Mouse (Mus musculus): ENCODE measurements around the gene Hmces. TPM values are rescaled to one million over a fixed set of nuclear protein-coding genes. Genes with fewer than 3 reads are reported as not detected.

The Hmces gene
- polyA plus RNA-seq (2012; rRNA removed; ENCODE audit: low replicate concordance), result 24.3 and 32.6 TPM in 2 replicates

GRCm38 (mm10) chr6:87913661-87914325, at the start of gene Hmces:
Hmces (plus strand) TSS chr6:87913935.

GRCm38 (mm10) chr6:87887594-87888233, 26.0 kb upstream of the Hmces start, which contains the start of gene Copg1:
Copg1 (plus strand) TSS chr6:87887814.

GRCm38 (mm10) chr6:87981547-87982256, 68.0 kb downstream of the Hmces start, which contains the start of gene H1fx:
H1fx (minus strand) TSS chr6:87981637.

Other genes starting within 250 kb of the Hmces start
- 4.2 and 8.2 TPM in 2 replicates for gene Aplf, start 241.7 kb upstream of the Hmces start, polyA plus RNA-seq (2012; rRNA removed; ENCODE audit: low replicate concordance)
- gene Efcc1, start 183.1 kb upstream of the Hmces start, polyA plus RNA-seq (2012; rRNA removed; ENCODE audit: low replicate concordance), result 4.4 and 10.0 TPM in 2 replicates
- 0.24 and 0.37 TPM in 2 replicates for gene Gp9, start 135.9 kb upstream of the Hmces start, polyA plus RNA-seq (2012; rRNA removed; ENCODE audit: low replicate concordance)
- 32.2 and 82.0 TPM in 2 replicates for gene Rab43, start 101.8 kb upstream of the Hmces start, polyA plus RNA-seq (2012; rRNA removed; ENCODE audit: low replicate concordance)
- 0.96 TPM in 2 replicates for gene Gm45140, start 78.1 kb upstream of the Hmces start, polyA plus RNA-seq (2012; rRNA removed; ENCODE audit: low replicate concordance)
- gene Isy1, start 75.1 kb upstream of the Hmces start, polyA plus RNA-seq (2012; rRNA removed; ENCODE audit: low replicate concordance), result 19.5 and 37.6 TPM in 2 replicates
- 283 and 361 TPM in 2 replicates for gene Cnbp, start 62.8 kb upstream of the Hmces start, polyA plus RNA-seq (2012; rRNA removed; ENCODE audit: low replicate concordance)
- 51.5 and 110 TPM in 2 replicates for gene Copg1, start 26.1 kb upstream of the Hmces start, polyA plus RNA-seq (2012; rRNA removed; ENCODE audit: low replicate concordance)
- gene H1fx, start 67.7 kb downstream of the Hmces start, polyA plus RNA-seq (2012; rRNA removed; ENCODE audit: low replicate concordance), result 10.7 and 20.5 TPM in 2 replicates
- 266 and 279 TPM in 2 replicates for gene Rab7, start 131.3 kb downstream of the Hmces start, polyA plus RNA-seq (2012; rRNA removed; ENCODE audit: low replicate concordance)
- 97.4 and 252 TPM in 2 replicates for gene Rpn1, start 170.5 kb downstream of the Hmces start, polyA plus RNA-seq (2012; rRNA removed; ENCODE audit: low replicate concordance)

Measured in subcutaneous adipose tissue, adult 2 months (tissue).